Mouse (Mus musculus): ENCODE measurements around the gene Zbed4.
"Not testable (repeated sequence)": the region's sequence is repeated elsewhere in the genome, so short reads cannot be mapped to it uniquely, and the experiment has no call there.

Gene Zbed4

GRCm38 (mm10) chr15:88808121-88808520, 56.7 kb downstream of the Zbed4 start:
- DNase-seq (ENCODE audit: low read depth, low spot score) = no peak

GRCm38 (mm10) chr15:88810369-88810768, 58.9 kb downstream of the Zbed4 start:
- no peak for DNase-seq (ENCODE audit: low read depth, low spot score)

- DNase-seq (ENCODE audit: low read depth, low spot score) = no peak
Observed at GRCm38 (mm10) chr15:88813262-88813661, 61.8 kb downstream of the Zbed4 start.

- not testable (repeated sequence) for DNase-seq (ENCODE audit: low read depth, low spot score)
Observed at GRCm38 (mm10) chr15:88813873-88814272, 62.4 kb downstream of the Zbed4 start.

- DNase-seq (ENCODE audit: low read depth, low spot score) = no peak
Observed at GRCm38 (mm10) chr15:88814411-88815047, 63.1 kb downstream of the Zbed4 start.

- no peak for DNase-seq (ENCODE audit: low read depth, low spot score)
Observed at GRCm38 (mm10) chr15:88815196-88815700, 63.8 kb downstream of the Zbed4 start.

- peak; percentile 97 for DNase-seq (ENCODE audit: low read depth, low spot score)
Observed at GRCm38 (mm10) chr15:88819026-88819905, 67.8 kb downstream of the Zbed4 start, which contains the start of the genes Alg12 and Creld2. Gene Alg12 (minus strand): TSS chr15:88819318. Gene Creld2 (plus strand): TSS chr15:88819646.

- no peak for DNase-seq (ENCODE audit: low read depth, low spot score)
Observed at GRCm38 (mm10) chr15:88819906-88820303, 68.4 kb downstream of the Zbed4 start.

GRCm38 (mm10) chr15:88821403-88821802, 69.9 kb downstream of the Zbed4 start:
- DNase-seq (ENCODE audit: low read depth, low spot score) = no peak

GRCm38 (mm10) chr15:88822513-88822912, 71.1 kb downstream of the Zbed4 start:
- DNase-seq (ENCODE audit: low read depth, low spot score) = no peak

- no peak for DNase-seq (ENCODE audit: low read depth, low spot score)
Observed at GRCm38 (mm10) chr15:88823376-88823775, 71.9 kb downstream of the Zbed4 start.

- DNase-seq (ENCODE audit: low read depth, low spot score) = no peak
Observed at GRCm38 (mm10) chr15:88827466-88827865, 76.0 kb downstream of the Zbed4 start.

- no peak for DNase-seq (ENCODE audit: low read depth, low spot score)
Observed at GRCm38 (mm10) chr15:88827991-88828799, 76.7 kb downstream of the Zbed4 start.

- peak; percentile 57 for DNase-seq (ENCODE audit: low read depth, low spot score)
Observed at GRCm38 (mm10) chr15:88828800-88829705, 77.6 kb downstream of the Zbed4 start.

GRCm38 (mm10) chr15:88829791-88830440, 78.5 kb downstream of the Zbed4 start:
- no peak for DNase-seq (ENCODE audit: low read depth, low spot score)

- DNase-seq (ENCODE audit: low read depth, low spot score) = no peak
Observed at GRCm38 (mm10) chr15:88830696-88831095, 79.2 kb downstream of the Zbed4 start.

GRCm38 (mm10) chr15:88831482-88831881, 80.0 kb downstream of the Zbed4 start:
- no peak for DNase-seq (ENCODE audit: low read depth, low spot score)

- DNase-seq (ENCODE audit: low read depth, low spot score) = no peak
Observed at GRCm38 (mm10) chr15:88832536-88832935, 81.1 kb downstream of the Zbed4 start.
